Mouse (Mus musculus) forebrain, embryonic 11.5 days (tissue): ENCODE measurements around the gene Ciao2a. TPM values are rescaled to one million over a fixed set of nuclear protein-coding genes. Genes with fewer than 3 reads are reported as not detected.

Source experiments
- ATAC-seq: fragments of 200-750 bp; cut with Nextera tagmentation; replicated peaks from 2 replicates; pipeline ENCODE4 v1.8.0; 2017; ENCODE audit warnings: moderate TSS enrichment; ENCODE audit not compliant: low FRiP score
- DNase-seq: peaks from one replicate; pipeline ENCODE4 v3.0.0-alpha.2; 2017; ENCODE audit warnings: low spot score
- H3K27ac ChIP-seq: fragments of 300-500 bp; sonication (generic); 2 replicates; pipeline ENCODE4 v1.5.1; 2014; ENCODE audit warnings: low read depth, low read length
- H3K27me3 ChIP-seq: fragments of 300-500 bp; sonication (generic); 2 replicates; pipeline ENCODE4 v1.6.1; 2014; ENCODE audit warnings: mild to moderate bottlenecking, low read length, mixed read lengths; ENCODE audit not compliant: control insufficient read depth, insufficient read depth
- H3K36me3 ChIP-seq: fragments of 300-500 bp; sonication (generic); 2 replicates; pipeline ENCODE4 v1.6.1; 2014; ENCODE audit warnings: mild to moderate bottlenecking, low read length, moderate library complexity, mixed read lengths; ENCODE audit not compliant: control insufficient read depth, insufficient read depth
- H3K4me1 ChIP-seq: fragments of 300-500 bp; sonication (generic); replicated peaks from 2 replicates; pipeline ENCODE4 v1.6.1; 2014; ENCODE audit warnings: low read length, mixed read lengths; ENCODE audit not compliant: control insufficient read depth, insufficient read depth
- H3K4me2 ChIP-seq: fragments of 300-500 bp; sonication (generic); 2 replicates; pipeline ENCODE4 v1.6.1; 2014; ENCODE audit warnings: low read depth, mild to moderate bottlenecking, low read length, moderate library complexity, mixed read lengths; ENCODE audit not compliant: severe bottlenecking
- H3K4me3 ChIP-seq: fragments of 300-500 bp; sonication (generic); 2 replicates; pipeline ENCODE4 v1.5.1; 2014; ENCODE audit warnings: low read depth, low read length
- H3K9ac ChIP-seq: fragments of 300-500 bp; sonication (generic); 2 replicates; pipeline ENCODE4 v1.6.1; 2014; ENCODE audit warnings: low read length
- H3K9me3 ChIP-seq: fragments of 300-500 bp; sonication (generic); 2 replicates; pipeline ENCODE4 v1.6.1; 2016; ENCODE audit warnings: low read length, mixed read lengths; ENCODE audit not compliant: control insufficient read depth
- WGBS: fragments of 180-500 bp; shearing (Covaris S2); extraction: QIAGEN DNeasy Blood & Tissue Kit; methylation state at CpG from one replicate; pipeline ENCODE4 v1.1.7; 2014; 5-methylcytosine and 5-hydroxymethylcytosine counted together
- polyA plus RNA-seq: library from polyadenylated mRNA; unstranded; fragments of >200 nt; fragmentation: Nextera tagmentation; extraction: Ambion mirVana; gene quantifications from 2 replicates; pipeline ENCODE4 v1.2.1, GENCODE M21; 2014

Ciao2a gene
- polyA plus RNA-seq, 1 experiment from 2014 or later, result 161 TPM

GRCm38 (mm10) chr9:66110126-66110525, 16.3 kb upstream of the Ciao2a start:
- H3K9ac ChIP-seq, result no peak overlapping the region; the same call in 1 of the 2 replicates
- H3K27me3 ChIP-seq, result no peaks in the 10 kb centered on the region
- H3K4me2 ChIP-seq, result no peak overlapping the region
- peaks cover 4% of the 10 kb centered on the region; the same call in 1 of the 2 replicates for H3K4me1 ChIP-seq
- no peaks in the 10 kb centered on the region for H3K9me3 ChIP-seq
- no peak for ATAC-seq
- H3K27ac ChIP-seq, result peak overlapping the region; percentile 75
- no peaks in the 10 kb centered on the region; the same call in 1 of the 2 replicates for H3K36me3 ChIP-seq
- 27% methylated on average over 8 of the region's 8 CpGs for WGBS
- DNase-seq, result no peak
- H3K4me3 ChIP-seq, result no peak overlapping the region

- 17% methylated on average over 8 of the region's 8 CpGs for WGBS
- Histone ChIP-seq H3K9me3 (no peaks in the 10 kb centered on the region), H3K27ac (peak overlapping the region; percentile 75), H3K27me3 (no peaks in the 10 kb centered on the region), H3K36me3 (no peaks in the 10 kb centered on the region; the same call in 1 of the 2 replicates), H3K4me2 (no peak overlapping the region), H3K4me3 (no peak overlapping the region), H3K9ac (no peak overlapping the region), H3K4me1 (peaks cover 4% of the 10 kb centered on the region; the same call in 1 of the 2 replicates)
- 0 out of 2 replicates have a peak, but pooled peaks have one; percentile 21 for ATAC-seq
- no peak for DNase-seq
Observed at GRCm38 (mm10) chr9:66110611-66111379, 15.6 kb upstream of the Ciao2a start.

- no peak overlapping the region for H3K4me3 ChIP-seq
- no peaks in the 10 kb centered on the region; the same call in 1 of the 2 replicates for H3K36me3 ChIP-seq
- no peak overlapping the region for H3K27ac ChIP-seq
- no peaks in the 10 kb centered on the region for H3K27me3 ChIP-seq
- no peak overlapping the region for H3K9ac ChIP-seq
- H3K4me1 ChIP-seq, result peaks cover 4% of the 10 kb centered on the region; the same call in 1 of the 2 replicates
- WGBS, result 96% methylated on average over 3 of the region's 3 CpGs
- ATAC-seq (no peak), DNase-seq (no peak)
- no peak overlapping the region for H3K4me2 ChIP-seq
- no peaks in the 10 kb centered on the region for H3K9me3 ChIP-seq
Observed at GRCm38 (mm10) chr9:66114341-66114740, 12.1 kb upstream of the Ciao2a start.

- 55% methylated on average over 8 of the region's 8 CpGs for WGBS
- Histone ChIP-seq H3K9me3 (no peaks in the 10 kb centered on the region), H3K36me3 (no peaks in the 10 kb centered on the region; the same call in 1 of the 2 replicates), H3K4me3 (no peak overlapping the region), H3K4me1 (no peaks in the 10 kb centered on the region), H3K27ac (no peak overlapping the region), H3K9ac (no peak overlapping the region), H3K4me2 (no peak overlapping the region), H3K27me3 (no peaks in the 10 kb centered on the region)
- no peak for ATAC-seq
- no peak for DNase-seq
Observed at GRCm38 (mm10) chr9:66116890-66117289, 9.5 kb upstream of the Ciao2a start.

- H3K9ac ChIP-seq, result no peak overlapping the region
- no peaks in the 10 kb centered on the region for H3K36me3 ChIP-seq
- WGBS, result 94% methylated on average over 2 of the region's 2 CpGs
- H3K4me2 ChIP-seq, result no peak overlapping the region
- DNase-seq (no peak), ATAC-seq (no peak)
- no peak overlapping the region for H3K27ac ChIP-seq
- no peaks in the 10 kb centered on the region for H3K9me3 ChIP-seq
- H3K4me3 ChIP-seq, result no peak overlapping the region
- H3K27me3 ChIP-seq, result no peaks in the 10 kb centered on the region
- H3K4me1 ChIP-seq, result peaks cover 3% of the 10 kb centered on the region; the same call in 1 of the 2 replicates
Observed at GRCm38 (mm10) chr9:66119498-66119897, 6.9 kb upstream of the Ciao2a start.

- peaks cover 3% of the 10 kb centered on the region; the same call in 1 of the 2 replicates for H3K4me1 ChIP-seq
- H3K36me3 ChIP-seq, result no peaks in the 10 kb centered on the region
- H3K4me2 ChIP-seq, result no peak overlapping the region
- H3K9ac ChIP-seq, result no peak overlapping the region
- H3K27ac ChIP-seq, result no peak overlapping the region
- no peak for ATAC-seq
- WGBS, result 91% methylated on average over 4 of the region's 4 CpGs
- H3K9me3 ChIP-seq, result no peaks in the 10 kb centered on the region
- H3K4me3 ChIP-seq, result no peak overlapping the region
- DNase-seq, result no peak
- H3K27me3 ChIP-seq, result no peaks in the 10 kb centered on the region
Observed at GRCm38 (mm10) chr9:66120106-66120505, 6.3 kb upstream of the Ciao2a start.

GRCm38 (mm10) chr9:66120945-66121344, 5.5 kb upstream of the Ciao2a start:
- WGBS, result 86% methylated on average over 3 of the region's 3 CpGs
- H3K27me3 ChIP-seq, result no peaks in the 10 kb centered on the region
- H3K4me2 ChIP-seq, result no peak overlapping the region
- peaks cover 4% of the 10 kb centered on the region; the same call in 1 of the 2 replicates for H3K4me1 ChIP-seq
- H3K27ac ChIP-seq, result no peak overlapping the region
- no peak overlapping the region for H3K4me3 ChIP-seq
- H3K9me3 ChIP-seq, result no peaks in the 10 kb centered on the region
- no peaks in the 10 kb centered on the region for H3K36me3 ChIP-seq
- ATAC-seq (no peak), DNase-seq (no peak)
- no peak overlapping the region for H3K9ac ChIP-seq

- Histone ChIP-seq H3K9me3 (no peaks in the 10 kb centered on the region), H3K4me3 (no peak overlapping the region), H3K27ac (no peak overlapping the region), H3K27me3 (no peaks in the 10 kb centered on the region), H3K9ac (no peak overlapping the region), H3K36me3 (no peaks in the 10 kb centered on the region), H3K4me1 (peaks cover 4% of the 10 kb centered on the region; the same call in 1 of the 2 replicates), H3K4me2 (no peak overlapping the region)
- no peak for ATAC-seq
- no peak for DNase-seq
Observed at GRCm38 (mm10) chr9:66121421-66121820, 5.0 kb upstream of the Ciao2a start.

GRCm38 (mm10) chr9:66123648-66124047, 2.8 kb upstream of the Ciao2a start:
- Histone ChIP-seq H3K9ac (peak overlapping the region; percentile 86), H3K27me3 (no peaks in the 10 kb centered on the region), H3K36me3 (no peaks in the 10 kb centered on the region), H3K4me1 (peaks cover 4% of the 10 kb centered on the region; the same call in 1 of the 2 replicates), H3K9me3 (no peaks in the 10 kb centered on the region), H3K4me2 (peak overlapping the region; percentile 78), H3K4me3 (peak overlapping the region; percentile 87), H3K27ac (no peak overlapping the region)
- ATAC-seq, result no peak
- DNase-seq, result no peak
- 27% methylated on average over 5 of the region's 5 CpGs for WGBS
